Mouse (Mus musculus) heart, adult 8-10 months (tissue): ENCODE data around the gene Selenow. TPM values are rescaled to one million over a fixed set of nuclear protein-coding genes. Genes with fewer than 3 reads are reported as not detected.

Experiments
- DNase-seq: peaks from one replicate; pipeline ENCODE4 v3.0.0; 2022; ENCODE audit warnings: low spot score
- total RNA-seq, 4 experiments: library from RNA; stranded (reverse); gene quantifications; 2 replicates each; pipeline ENCODE4 v1.2.4; 2022

Gene Selenow
- total RNA-seq = 100 to 1,000 TPM; 183 to 219 (median 204) TPM

DNA sequence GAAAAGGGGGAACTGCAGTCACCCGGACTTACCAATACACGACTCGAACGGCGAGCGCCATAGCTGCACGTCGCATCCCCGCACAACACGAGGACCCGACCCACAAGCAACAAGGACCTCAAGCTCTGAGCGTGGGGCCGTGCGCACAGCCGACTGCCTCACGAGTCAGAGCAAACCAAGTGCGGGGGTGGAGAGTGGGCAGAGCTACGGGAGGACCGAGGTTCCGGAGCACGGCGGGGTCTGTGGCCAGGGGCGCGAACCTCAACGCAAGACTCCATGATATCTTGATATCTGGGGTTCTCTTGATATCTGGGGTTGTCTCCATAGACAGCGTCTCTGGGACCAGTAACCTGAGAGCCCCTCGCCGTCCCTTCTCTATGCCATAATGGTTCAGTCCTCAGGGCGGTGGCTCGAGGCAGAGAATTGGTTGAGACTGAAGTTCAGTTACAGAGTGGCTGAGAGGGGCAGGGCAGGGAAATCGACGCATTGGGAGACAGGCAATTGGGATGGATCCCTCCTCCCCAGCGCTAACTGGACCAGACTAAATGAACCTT lies at the start of gene Selenow:
TSS of gene Selenow (minus strand) at position 183 of the 554 bp plus-strand sequence.
- DNase-seq = peak; percentile 89

DNA sequence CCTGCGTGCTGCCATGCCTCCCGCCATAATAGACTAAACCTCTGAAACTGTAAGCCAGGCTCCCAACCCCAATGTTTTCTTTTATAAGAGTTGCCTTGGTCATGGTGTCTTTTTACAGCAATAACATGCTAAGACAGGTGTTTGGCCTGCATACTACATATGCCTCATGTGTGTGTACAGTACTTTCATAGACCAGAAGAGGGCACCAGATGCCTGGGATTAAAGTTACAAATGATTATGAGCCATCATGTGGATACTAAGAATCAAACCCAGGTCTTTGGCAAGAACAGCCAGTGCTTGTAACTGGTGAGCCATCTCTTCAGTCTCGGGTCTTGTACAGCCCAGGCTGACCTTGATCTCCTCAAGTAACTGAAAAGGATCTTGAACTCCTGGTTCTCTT lies 47.5 kb upstream of the Selenow start:
- DNase-seq = no peak

DNA sequence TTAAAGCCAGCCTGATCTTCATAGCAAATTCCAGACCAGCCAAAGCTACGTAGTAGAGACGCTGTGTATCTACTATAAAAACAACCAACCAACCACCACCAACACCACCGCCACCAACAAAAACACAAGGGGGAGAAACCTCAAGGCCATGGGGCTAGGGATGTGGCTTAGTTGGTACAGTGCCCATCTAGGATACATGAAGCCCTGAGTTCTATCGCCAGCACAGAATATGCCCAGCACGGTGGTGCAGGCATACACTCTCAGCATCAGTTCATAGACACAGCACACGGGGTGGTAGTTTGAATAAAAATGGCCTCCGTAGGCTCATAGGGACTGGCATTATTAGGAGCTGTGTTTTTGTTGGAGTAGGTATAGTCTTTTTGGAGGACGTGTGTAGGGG lies 46.1 kb upstream of the Selenow start:
- no peak for DNase-seq

DNA sequence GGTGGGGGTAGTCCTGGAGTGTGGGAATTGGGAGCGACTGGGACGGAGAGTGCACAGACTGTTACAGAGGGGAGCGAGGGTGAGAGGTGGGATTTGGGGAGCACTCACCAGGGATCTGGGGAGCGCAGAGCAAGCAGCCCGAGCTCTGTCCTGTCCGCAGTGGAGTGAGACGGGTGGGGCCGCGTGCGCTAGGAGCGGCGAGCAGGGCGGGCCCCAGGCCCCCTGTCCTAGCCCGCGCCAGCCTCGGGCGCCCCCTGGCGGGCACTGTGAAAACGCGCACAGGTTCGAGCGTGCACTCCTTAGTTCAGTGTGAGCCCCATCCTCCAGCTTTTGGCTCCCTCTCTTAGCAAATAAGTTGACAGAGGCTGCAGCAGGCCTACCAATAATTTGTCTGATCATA lies 45.1 kb upstream of the Selenow start, which contains the start of gene Ehd2:
TSS of gene Ehd2 (minus strand) at position 256 of the 400 bp plus-strand sequence.
- DNase-seq = peak; percentile 83

DNA sequence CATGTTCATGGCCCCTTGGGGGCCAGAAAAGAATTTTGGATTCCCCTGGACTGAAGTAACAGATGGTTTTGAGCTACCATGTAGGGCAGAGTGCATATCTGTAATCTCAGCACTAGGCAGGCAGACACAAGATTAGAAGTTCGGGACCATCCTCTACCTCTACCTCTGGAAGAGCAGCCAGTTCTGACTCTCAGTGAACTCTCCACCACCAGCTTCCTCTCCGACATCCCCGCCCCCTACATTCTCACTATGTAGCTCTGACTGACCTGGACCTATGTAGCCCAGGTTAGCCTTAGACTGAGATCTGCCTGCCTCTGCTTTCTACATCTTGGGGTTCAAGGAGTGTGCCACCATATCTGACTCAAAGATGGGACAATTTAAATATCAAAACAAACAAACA lies 44.3 kb upstream of the Selenow start:
- DNase-seq = no peak

DNA sequence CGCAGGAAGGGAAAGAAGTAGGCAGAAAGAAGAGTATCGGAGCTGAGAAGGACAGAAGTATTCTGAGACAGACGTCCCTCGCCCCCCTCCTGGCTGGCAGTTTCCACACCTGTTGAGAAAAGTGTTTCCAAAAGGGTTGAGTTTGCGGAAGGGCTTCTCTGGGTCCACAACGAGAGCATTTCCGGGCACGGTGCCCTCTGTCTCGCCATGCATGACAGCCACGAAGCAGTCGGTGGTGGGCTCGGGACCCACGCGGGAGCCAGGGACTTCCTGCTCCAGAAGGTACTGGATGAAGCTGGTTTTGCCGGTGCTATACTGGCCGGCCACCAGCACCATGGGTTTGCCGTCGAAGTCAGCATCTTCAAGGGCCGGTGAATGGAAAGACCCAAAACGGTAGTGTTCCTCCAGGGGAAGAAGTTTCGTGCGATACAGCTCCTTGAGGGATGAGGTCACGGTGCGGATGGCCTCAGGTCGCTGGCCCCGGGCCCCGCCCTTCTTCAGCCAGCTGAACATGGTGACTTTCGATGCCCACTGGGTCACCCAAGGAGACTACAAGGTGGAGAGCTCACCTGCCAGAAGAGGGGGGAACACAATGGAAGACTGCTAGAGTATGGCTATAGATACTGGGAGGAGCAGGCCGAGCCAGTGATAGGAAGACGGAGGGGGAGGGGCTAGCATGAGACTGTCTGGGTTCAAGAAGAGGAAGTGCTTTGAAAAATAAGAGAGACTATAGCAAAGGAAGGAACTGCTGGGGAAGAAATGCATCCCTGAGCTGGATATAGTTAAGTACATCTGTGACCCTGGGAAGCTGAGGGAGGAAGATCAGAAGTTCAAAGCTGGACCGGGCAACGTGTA lies 41.8 kb upstream of the Selenow start:
- no peak for DNase-seq

DNA sequence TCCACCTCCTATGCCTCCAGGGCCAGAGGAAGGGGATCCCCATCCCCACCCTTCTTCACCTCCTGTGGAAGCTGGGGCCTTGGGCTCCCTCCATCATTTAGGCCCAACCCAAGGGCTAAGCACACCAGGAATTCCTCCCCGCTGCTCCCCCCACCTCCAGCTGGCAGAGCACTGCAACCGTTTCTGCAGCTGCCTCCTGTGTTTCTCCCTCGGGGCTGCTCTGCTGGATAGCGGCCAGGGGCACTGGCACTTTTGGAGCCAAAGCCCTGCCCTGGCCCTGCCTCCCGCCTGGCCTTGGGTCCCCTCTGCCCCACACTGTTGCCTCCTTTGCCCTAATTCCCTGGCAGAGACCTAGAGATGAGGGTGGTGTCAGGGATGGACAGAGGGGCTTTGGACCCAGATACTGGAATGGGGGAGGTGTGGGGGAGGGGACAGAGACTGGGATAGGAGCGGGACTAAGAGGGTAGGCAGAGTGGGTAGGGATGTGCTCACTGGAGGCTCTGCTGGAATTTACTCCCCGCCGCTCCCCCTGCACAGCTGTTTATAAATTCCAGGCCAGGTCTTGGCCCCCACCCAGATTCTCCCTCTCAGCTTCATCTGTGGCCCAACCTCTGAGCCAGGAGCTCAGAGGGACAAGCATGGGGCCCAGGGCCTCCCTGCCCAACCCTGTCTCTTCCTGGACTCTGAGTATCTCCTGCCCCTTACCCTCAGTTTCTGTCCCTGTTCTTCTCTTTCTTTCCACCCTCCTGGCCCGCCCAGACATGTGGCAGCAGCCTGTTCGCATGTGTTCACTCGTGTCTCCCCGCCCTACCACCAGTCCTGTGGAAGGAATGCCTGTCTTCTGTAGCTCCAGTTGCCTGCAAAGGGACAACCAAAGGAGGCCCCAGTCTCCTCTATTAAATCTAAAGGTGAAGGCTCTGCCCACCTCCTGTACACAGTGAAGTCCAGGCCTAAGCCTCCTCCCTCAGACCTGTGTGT lies 40.4 kb upstream of the Selenow start:
- peak; percentile 92 for DNase-seq

DNA sequence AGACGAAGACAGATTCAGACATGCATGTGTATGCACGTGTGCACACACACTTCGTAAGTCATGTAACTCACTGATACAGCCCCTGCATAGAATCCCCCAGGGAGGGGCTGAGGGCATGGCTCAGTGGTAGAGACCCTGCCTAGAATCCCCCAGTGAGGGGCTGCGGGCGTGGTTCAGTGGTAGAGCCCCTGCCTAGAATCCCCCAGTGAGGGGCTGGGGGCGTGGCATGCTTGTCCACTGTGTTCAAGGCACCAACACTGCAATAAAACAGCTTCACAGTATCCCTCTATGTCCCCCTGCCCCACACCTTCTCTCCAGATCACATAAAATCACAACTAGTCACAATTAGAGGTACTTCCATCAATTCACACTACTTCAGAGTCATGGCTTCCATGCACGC lies 39.6 kb upstream of the Selenow start:
- DNase-seq = no peak

DNA sequence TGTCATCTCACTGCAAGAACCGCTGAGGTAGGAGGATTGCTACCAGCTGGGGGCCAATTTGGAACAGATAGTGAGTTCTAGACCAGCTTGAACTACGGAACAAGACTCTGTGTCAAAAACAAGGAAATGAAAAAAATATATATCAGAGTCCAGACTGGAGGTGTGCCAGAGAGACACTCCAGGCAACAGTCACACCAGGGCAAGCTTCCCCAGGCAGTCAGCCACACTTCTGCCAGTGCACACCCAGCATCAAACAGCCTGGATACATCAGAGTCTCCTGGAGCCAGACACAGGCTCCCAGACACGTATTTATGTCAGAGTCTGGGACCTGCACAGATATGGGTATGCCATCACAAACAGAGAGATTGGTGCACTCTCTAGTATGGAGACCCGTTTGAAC lies 39.0 kb upstream of the Selenow start:
- no peak for DNase-seq

DNA sequence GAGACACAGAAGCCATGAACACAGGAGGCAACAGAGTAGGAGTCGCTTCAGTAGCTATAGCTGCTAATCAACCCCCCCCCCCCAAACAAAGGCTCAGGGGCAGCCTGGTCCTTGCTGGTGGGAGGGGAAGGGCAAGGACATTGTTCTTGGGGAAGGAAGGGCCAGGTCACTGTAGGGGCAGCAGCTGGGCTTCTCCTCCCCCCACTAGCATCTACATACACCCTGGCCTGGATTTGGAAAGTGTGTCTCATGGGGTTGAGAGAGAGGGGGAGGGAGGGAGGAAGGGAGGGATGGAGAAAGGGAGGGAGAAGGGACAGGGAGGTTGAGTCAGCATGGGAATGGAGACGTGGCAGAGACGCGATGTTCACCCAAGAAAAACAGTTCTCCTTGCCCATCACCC lies 38.5 kb upstream of the Selenow start:
- peak; percentile 57 for DNase-seq

DNA sequence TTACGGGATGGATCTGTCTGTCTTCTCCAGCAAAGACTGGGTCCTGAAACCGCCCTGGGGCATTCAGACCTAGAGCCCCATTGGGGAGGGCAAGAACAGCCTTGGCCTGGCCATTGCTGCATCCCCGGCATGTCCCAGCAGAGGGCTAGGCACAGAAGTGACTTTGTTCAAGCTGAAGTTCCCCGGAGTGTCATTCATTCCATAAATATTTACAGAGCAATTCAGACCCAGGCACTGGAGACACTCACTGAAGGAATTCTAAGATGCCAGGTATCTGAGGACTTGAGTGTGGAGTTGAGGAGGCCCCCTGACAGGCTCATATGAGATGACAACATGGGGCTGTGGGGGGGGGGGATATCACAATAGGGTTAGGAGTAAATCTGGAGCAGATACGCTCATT lies 33.9 kb upstream of the Selenow start:
- no peak for DNase-seq

DNA sequence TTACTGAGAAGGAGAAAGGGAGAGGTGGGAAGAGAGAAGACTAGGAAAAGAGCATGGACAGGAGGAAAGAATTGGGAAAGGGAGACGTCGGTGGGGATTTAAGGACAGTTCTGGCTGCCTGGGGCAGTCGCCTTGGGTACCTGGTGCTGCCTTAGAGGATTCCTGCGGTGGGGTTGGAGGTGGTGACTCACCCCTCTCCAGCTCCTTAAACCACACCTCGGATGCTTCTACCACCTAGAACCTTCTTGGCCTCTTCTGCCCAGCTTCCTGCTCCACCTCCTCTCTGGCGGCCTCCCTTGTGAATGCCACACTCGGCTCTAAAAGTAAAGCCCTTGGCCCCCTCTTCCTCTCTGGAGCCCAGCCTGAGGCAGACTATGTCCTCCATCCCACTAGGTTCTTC lies 33.3 kb upstream of the Selenow start:
- DNase-seq = no peak

DNA sequence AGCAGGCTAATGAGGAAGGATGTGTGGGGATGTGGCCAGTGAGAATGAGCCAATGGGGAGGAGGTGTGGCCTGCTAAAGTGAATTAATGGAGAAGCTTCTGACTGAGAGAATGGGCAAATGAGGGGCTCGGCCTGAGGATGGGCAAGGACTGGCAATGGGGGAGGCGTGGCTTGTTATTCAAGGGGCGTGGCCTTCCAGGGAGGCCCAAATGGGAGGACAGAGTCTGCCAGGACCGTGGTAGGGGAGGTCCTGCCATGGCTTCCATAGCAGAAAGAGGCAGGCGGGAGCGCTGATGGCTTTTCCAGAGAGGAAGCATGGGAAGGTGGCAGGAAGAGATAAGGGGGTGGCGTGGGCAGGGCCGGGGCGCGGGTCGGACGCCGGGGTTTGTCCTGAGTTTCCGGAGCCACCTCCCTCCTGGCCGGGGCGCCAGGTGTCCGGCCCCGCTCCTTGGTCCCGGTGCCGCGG lies 32.8 kb upstream of the Selenow start:
- peak; percentile 87 for DNase-seq

DNA sequence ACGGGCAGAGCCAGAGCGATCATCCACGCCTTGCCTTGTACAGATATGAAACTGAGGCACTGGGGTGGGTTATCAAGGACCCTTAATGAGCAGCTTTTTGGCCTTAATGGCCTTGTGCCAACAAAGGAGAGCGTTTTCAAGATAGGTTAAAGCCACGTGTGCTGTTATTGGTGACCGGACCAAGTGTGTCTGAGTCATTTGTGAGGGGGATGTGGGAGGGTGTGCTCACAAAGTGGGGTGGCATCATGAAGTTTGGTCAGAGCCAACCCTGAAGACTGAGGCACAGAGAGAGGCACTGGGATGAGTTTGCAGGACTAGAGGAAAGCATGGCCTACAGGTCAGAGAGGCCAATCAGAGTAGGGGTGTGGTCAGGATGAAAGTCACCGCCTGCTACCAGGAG lies 32.2 kb upstream of the Selenow start:
- no peak for DNase-seq

DNA sequence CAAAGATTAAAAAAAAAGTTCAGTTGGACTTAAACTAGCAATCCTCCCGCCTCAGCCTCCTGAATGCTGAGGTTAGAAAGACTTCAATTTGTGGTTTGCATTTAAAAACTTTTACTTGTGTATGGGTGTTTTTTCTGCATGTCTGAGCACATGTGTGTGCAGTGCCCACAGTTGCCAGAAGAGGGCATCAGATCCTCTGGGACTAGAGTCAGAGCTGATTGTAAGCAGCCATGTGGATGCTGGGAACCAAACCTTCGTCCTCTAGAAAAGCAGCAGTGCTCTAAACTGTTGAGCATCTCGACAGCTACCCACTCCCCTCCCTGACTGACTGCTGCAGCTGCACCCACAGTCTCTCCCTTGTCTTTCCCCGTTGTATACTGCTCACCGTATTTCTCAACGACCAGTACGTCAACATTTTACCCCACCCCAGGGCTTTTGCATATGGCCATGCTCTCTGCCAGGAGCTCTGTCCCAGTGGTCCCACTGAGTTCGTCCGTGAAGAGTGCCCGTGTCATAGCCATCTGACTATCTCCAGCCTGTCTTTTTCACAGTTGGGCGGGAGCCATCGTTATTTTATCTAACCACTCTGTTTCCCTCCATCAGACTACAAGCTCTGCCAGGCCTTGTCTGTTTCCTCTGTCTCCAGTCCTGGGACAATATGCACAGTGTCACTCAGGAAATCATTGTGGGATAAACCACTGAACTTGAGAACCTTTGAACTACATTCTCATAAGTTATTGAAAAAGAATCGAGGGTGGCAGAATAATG lies 31.3 kb upstream of the Selenow start:
- DNase-seq = no peak

DNA sequence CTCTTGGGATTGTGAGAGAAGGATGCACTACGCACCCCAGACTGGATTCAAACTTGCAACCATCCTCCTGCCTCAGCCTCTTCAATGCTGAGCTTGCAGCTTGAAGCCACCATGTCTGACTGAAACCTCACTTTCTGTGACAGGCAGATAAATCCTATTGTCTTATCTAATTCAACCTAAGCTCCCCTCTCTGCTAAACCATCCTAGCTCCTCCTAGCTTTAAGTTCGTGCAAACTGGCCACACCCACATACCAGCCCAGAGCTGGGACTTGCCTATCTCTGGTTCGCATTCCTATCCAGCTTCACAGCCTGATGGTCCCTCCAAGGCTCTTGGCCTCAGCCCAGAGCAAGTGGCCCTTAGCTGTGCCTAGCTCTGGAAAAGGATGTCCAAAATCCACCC lies 30.2 kb upstream of the Selenow start:
- DNase-seq = no peak

DNA sequence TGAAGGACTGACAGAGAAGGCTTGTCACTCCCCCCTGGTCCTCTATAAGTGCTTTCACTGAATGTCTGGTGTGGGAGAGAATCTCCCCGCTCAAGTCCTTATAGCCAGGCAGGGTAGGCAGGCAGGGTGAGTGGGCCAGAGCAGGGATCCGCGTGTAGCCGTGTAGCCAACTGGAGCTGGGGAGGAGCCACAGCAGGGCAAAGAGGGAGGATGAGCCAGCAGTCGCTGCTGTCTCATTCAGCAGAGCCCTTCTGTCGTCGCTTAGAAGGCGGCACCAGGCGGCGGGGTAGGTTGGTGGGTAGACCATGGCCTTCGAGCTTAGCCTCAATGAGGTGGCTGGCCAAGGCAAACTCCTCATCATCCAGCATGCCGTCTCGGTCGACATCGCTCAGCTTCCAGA lies 27.8 kb upstream of the Selenow start:
- no peak for DNase-seq

DNA sequence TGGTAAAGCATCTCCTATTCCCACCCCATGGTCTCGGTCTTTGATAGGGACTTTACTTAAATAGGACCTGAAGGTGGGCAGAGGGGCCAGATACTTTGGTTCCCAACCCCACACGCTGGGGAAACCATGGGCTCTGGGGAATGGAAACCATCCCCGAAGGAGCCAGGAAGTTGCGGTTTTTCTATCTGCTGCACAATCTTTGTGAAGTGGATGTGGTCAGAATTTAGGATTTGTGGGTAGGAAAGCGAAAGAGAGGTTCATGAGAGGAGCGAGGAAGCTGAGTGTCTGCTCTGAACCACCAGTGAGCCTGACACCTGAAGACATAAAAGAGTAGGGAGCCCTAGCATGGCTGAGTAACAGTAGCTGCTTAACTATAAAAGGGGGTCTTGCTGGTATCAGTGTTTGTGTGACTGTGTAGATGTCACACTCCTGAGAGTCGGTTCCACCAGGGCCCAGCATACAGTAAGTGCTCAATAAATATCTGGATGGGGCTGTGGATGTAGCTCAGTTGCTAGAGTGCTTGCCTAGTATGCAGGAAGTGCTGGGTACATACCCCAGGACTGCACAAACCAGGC lies 27.1 kb upstream of the Selenow start:
- DNase-seq = no peak

DNA sequence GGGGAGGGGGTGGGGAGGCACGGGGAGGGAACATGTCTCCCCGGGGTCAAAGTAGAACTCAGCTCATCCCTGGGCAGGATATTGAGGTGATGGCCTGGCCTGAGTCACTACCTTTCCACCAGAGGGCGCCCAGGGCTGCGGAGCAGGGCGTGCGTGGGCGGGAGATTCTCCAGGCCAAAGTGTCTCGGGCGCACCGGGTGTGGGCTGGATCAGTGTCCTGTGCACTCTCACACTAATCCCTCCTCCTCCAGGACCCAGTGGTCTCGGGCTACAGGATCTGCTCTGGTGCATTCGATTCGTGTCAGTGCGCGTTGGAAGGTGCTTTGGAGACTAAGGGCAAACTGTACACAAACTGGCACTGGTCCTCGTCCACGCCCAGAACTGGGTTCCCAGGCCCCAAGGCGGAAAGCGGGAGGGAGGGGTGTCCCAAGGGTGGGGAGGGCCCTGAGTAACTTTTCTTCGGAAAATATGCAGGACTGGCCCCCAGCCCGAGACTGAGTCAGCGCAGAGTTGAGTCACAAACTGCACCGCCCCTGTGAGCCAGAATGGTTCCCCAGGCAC lies 26.3 kb upstream of the Selenow start:
- DNase-seq = peak; percentile 95

DNA sequence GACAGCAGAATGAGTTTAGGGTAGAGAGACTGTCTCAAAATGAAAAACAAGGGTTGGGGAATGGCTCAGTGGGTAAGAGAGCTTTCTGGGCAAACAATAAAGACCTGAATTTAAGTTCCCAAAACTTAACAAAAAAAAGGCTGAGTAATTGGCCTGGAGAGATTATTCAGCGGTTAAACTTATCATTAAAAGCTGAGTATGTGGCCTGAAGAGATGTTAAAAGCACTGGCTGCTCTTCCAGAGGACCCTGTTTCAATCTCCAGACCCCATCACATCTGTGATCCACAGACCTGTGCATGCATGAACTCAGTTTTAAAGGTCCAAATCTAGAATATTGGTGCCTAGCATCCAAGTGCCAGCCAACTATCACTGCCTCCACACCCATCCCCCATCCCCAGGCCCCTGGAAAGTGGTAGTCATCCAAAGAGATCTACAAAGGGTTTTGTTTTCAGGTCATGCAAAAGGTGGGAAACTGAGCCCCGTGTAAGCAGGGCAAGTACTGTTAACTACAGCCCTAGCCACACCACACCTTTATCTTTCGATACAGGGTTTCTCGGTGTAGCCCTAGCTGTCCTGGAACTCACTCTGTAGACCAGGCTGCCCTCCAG lies 25.6 kb upstream of the Selenow start:
- DNase-seq = no peak
